Mouse (Mus musculus) megakaryocyte, embryonic 14.5 days (primary cell): Measurements from ENCODE around the gene Cacnb1. TPM values are rescaled to one million over a fixed set of nuclear protein-coding genes. Genes with fewer than 3 reads are reported as not detected.

Experiments used
- H3K27me3 ChIP-seq: replicated peaks from 2 replicates; pipeline ENCODE3; 2012; ENCODE audit warnings: inconsistent platforms
- H3K36me3 ChIP-seq: replicated peaks from 2 replicates; pipeline ENCODE3; 2012; ENCODE audit warnings: low read length, inconsistent platforms, mixed read lengths
- H3K4me1 ChIP-seq: 2 replicates; pipeline ENCODE4 v1.6.1; 2012; ENCODE audit warnings: inconsistent platforms
- H3K4me3 ChIP-seq: replicated peaks from 2 replicates; pipeline ENCODE3; 2012; ENCODE audit warnings: moderate library complexity, mild to moderate bottlenecking, inconsistent platforms
- H3K9me3 ChIP-seq: 2 replicates; pipeline ENCODE4 v1.6.1; 2012; ENCODE audit warnings: inconsistent platforms
- FLI1 ChIP-seq: IDR thresholded peaks from 2 replicates; pipeline ENCODE4 v1.6.1; 2012; ENCODE audit warnings: low read length, inconsistent platforms, mixed read lengths
- GATA1 ChIP-seq: IDR thresholded peaks from 3 replicates; pipeline ENCODE4 v1.6.1; 2012; ENCODE audit warnings: mixed read lengths, low read length, inconsistent platforms, borderline replicate concordance
- polyA plus RNA-seq: library from polyadenylated mRNA; stranded (reverse); fragments of >175 nt; gene quantifications from 2 replicates; pipeline ENCODE4 v1.2.3, GENCODE M21; 2012; ENCODE audit warnings: low replicate concordance; ENCODE audit not compliant: insufficient read depth

Cacnb1 gene
- polyA plus RNA-seq, 1 experiment = 2.8 TPM

DNA sequence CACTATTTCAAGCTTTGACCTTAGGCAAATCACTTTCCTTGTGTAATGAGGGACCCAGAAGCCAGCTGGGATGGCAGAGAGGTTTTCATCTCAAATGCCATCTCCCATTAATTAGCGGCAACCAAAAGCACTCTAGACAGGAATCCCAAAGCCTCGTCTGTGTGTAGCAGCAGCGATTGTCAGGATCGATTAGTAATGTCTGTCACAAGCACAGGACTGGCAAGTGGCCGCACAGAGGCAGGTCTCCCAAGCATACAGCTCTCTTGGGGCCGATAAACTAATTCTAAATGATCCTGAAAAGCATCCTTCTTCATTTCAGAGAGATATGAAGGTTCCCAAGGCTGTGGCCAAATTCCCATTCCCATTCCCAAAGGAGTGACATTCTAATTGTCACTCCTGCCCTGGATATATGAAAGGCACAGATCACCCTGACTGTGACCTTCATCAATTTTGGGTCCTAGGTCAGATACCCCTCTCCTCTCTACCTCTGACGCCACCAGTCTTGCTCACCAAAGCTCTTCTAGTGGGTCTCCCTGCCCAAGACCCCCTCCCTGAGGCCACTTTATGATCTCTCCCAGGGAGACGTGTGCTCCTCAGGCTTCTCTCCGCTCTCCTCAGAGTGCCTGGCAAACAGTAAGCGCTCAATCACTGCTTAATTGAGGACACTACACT is 42.9 kb downstream of the Cacnb1 start:
- Histone ChIP-seq H3K36me3 (no peaks in the 10 kb centered on the region), H3K27me3 (peaks cover 90% of the 10 kb centered on the region), H3K4me3 (no peak overlapping the region), H3K4me1 (peaks cover 12% of the 10 kb centered on the region), H3K9me3 (0 out of 2 replicates have a peak, but pooled peaks cover 2% of the 10 kb centered on the region)
- no peak for TF ChIP-seq FLI1
- TF ChIP-seq GATA1 = no peak

DNA sequence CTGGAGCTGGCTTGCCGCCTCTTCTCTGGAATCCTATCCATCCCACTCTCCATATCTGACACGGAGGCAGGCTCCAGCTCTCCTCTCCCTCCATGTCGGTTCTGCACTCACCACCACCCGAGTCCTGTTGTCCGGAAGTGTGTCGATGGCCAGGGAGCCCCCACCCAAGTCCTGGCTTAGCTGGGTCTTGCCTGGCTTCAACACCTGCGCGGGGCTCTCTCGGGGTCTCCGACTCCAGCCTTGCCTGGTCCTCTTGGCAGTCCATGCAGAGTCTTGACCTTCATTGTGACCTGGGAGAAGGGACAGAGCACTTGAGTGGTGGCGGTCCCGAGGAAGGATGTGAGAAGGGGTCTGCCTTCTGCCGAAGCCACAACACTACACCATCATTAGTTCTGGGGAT is 44.4 kb downstream of the Cacnb1 start:
- Histone ChIP-seq H3K27me3 (peaks cover 87% of the 10 kb centered on the region), H3K4me3 (no peak overlapping the region), H3K36me3 (no peaks in the 10 kb centered on the region), H3K9me3 (0 out of 2 replicates have a peak, but pooled peaks cover 4% of the 10 kb centered on the region), H3K4me1 (peaks cover 12% of the 10 kb centered on the region)
- TF ChIP-seq GATA1 = no peak
- TF ChIP-seq FLI1 = no peak

DNA sequence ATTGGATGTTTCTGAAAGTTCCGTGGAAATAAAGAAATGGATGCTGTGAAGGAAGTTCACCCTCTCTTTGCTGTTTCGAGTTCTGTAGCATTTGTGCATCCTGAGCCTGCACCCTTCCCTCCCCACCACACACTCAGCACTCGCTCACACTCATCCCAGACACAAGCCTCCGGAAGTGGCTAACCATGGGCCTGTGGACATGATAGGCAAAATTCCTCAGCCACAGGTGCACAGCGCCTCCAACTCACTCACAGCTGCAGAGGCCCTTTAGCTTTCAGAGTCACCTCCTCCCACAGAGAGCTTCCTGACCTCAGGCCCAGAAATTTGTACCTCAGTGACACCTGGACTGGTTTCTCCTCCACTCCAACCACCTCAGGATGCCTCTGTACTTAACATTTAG is 45.0 kb downstream of the Cacnb1 start:
- H3K4me3 ChIP-seq = no peak overlapping the region
- H3K9me3 ChIP-seq = 0 out of 2 replicates have a peak, but pooled peaks cover 4% of the 10 kb centered on the region
- H3K36me3 ChIP-seq = no peaks in the 10 kb centered on the region
- H3K4me1 ChIP-seq = peaks cover 12% of the 10 kb centered on the region
- TF ChIP-seq FLI1 = no peak
- H3K27me3 ChIP-seq = peaks cover 87% of the 10 kb centered on the region

DNA sequence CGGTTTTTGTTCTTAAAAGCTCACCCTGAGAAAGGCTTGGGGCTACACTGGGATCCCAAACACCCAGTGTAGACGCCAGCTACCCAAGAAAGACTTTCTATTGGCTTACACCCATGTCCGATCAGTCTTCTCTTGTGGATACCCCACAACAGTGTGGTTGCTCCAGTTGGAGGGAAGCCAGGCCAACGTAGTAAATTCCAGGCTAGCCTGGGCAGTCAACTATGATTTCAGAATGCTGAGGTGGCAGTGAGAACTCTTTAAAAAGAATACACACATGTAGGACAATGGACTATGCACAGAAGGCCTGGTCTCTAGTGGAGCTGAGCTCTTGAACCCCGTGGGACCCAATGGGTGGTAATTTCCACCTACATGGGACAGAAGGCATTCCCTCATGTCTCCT is 48.1 kb downstream of the Cacnb1 start:
- Histone ChIP-seq H3K27me3 (peaks cover 79% of the 10 kb centered on the region), H3K36me3 (no peaks in the 10 kb centered on the region), H3K9me3 (0 out of 2 replicates have a peak, but pooled peaks cover 4% of the 10 kb centered on the region), H3K4me3 (no peak overlapping the region), H3K4me1 (peaks cover 23% of the 10 kb centered on the region)
- TF ChIP-seq FLI1 (no peak), GATA1 (no peak)

DNA sequence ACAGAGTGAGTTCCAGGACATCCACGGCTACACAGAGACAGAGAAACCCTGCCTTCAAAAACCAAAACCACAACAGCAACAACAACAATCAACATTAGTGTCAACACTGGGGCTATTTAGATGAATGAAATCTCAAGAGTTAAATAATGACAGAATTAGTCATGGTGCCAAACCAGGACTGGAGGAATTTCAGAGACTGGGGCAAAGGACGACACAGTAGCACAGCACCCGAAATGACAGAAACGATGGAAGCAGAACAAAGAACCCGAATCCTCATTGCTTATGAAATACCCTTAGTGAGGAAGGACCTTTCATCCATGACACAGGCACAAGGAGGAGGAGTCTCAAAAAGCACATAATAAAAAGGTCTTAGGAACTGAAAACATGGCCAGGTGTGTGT is 48.7 kb downstream of the Cacnb1 start:
- Histone ChIP-seq H3K36me3 (no peaks in the 10 kb centered on the region), H3K4me3 (no peak overlapping the region), H3K4me1 (peaks cover 23% of the 10 kb centered on the region), H3K9me3 (0 out of 2 replicates have a peak, but pooled peaks cover 4% of the 10 kb centered on the region), H3K27me3 (peaks cover 77% of the 10 kb centered on the region)
- no peak for TF ChIP-seq FLI1
- no peak for TF ChIP-seq GATA1

DNA sequence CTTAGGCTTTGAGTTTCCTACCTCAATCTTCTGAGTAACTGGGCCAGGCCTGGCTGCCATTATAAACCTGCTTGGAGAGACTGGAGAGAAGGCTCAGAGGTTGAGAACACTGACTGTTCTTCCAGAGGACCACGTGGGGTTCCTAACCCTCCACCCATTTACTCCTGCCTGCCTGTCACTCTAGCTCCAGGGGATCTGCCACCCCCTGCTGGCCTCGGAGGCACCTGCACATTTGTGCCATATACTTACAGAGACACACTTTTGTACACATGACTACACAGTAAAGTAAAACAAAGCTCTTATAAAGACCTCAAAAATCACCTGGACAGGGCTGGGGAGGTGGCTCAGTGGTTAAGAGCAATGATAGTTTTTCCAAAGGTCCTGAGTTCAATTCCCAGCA is 50.4 kb downstream of the Cacnb1 start:
- Histone ChIP-seq H3K27me3 (peaks cover 76% of the 10 kb centered on the region), H3K4me1 (peaks cover 15% of the 10 kb centered on the region), H3K9me3 (0 out of 2 replicates have a peak, but pooled peaks cover 4% of the 10 kb centered on the region), H3K36me3 (no peaks in the 10 kb centered on the region), H3K4me3 (no peak overlapping the region)
- TF ChIP-seq GATA1 = no peak
- no peak for TF ChIP-seq FLI1

- Histone ChIP-seq H3K9me3 (0 out of 2 replicates have a peak, but pooled peaks cover 4% of the 10 kb centered on the region), H3K36me3 (no peaks in the 10 kb centered on the region), H3K4me3 (no peak overlapping the region), H3K4me1 (peaks cover 14% of the 10 kb centered on the region; the same call in 1 of the 2 replicates), H3K27me3 (peaks cover 77% of the 10 kb centered on the region)
- no peak for TF ChIP-seq FLI1
Measured at GRCm38 (mm10) chr11:97971232-97971631, 51.6 kb downstream of the Cacnb1 start.

DNA sequence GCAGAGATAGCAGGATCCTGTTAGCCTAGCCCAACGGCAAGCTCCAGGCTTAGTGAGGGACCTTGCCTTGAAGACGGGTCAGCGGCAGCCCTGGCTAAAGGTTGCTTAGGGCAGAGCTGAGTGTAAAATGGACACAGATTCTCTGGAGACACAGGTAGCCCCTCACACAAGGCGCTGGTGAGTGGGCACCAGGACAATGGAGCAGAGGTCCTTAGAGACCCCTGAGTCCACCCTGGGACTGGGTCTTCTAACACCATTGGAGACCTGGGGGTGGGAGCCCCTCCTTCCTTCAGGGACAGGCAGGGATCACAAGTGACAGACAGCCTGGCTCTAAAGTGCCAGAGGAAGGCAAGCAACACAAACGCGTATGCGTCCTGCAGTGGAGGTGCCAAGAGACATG is 52.1 kb downstream of the Cacnb1 start:
- peaks cover 14% of the 10 kb centered on the region; the same call in 1 of the 2 replicates for H3K4me1 ChIP-seq
- H3K36me3 ChIP-seq = no peaks in the 10 kb centered on the region
- 0 out of 2 replicates have a peak, but pooled peaks cover 4% of the 10 kb centered on the region for H3K9me3 ChIP-seq
- no peak for TF ChIP-seq FLI1
- TF ChIP-seq GATA1 = no peak
- no peak overlapping the region for H3K4me3 ChIP-seq
- peaks cover 72% of the 10 kb centered on the region for H3K27me3 ChIP-seq

DNA sequence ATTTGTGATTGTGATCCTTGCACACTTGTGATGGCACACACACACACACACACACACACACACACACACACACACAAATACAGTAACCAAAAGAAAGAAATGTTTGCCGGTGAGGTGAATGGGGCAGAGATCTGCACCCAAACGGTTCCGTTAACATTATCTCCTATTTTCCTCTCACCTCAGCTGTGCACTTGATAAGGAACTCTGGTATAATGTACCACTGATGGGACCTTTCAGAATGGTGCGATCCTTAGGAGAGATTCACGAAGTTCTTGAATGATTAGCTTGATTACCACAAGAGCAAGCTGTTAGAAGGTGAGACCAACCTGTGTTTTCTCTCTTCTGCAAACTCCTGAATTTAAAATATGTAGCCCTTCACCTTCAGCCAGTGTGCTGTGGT is 54.4 kb downstream of the Cacnb1 start:
- no peak for TF ChIP-seq FLI1
- TF ChIP-seq GATA1 = no peak
- Histone ChIP-seq H3K4me1 (peaks cover 14% of the 10 kb centered on the region; the same call in 1 of the 2 replicates), H3K9me3 (no peaks in the 10 kb centered on the region), H3K36me3 (no peaks in the 10 kb centered on the region), H3K4me3 (no peak overlapping the region), H3K27me3 (peaks cover 74% of the 10 kb centered on the region)

DNA sequence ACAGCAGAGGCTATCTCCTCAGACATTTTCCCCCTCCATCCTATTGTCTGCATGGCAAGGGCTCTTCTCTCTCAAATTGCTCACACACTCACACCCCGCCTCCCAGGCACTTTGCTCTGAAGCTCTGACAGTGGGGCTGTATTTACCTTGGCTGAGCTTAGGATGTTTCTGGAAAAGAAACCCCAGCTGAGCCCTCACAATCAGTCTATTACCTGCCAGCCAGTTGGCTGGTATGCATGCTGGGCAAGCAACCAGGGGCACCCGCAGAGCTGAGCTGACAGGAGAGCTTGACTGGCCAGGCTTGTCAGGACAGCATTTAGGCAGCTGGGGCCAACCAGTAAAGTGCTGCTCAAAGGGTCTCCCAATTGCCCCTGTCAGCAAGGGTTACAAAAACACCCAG is 55.7 kb downstream of the Cacnb1 start:
- Histone ChIP-seq H3K36me3 (no peaks in the 10 kb centered on the region), H3K4me3 (no peak overlapping the region), H3K9me3 (no peaks in the 10 kb centered on the region), H3K4me1 (peaks cover 14% of the 10 kb centered on the region; the same call in 1 of the 2 replicates), H3K27me3 (peaks cover 74% of the 10 kb centered on the region)
- TF ChIP-seq FLI1 = no peak
- no peak for TF ChIP-seq GATA1

GRCm38 (mm10) chr11:97960907-97961306 is 61.9 kb downstream of the Cacnb1 start:
- Histone ChIP-seq H3K4me3 (no peak overlapping the region), H3K4me1 (peaks cover 36% of the 10 kb centered on the region), H3K9me3 (no peaks in the 10 kb centered on the region), H3K27me3 (peaks cover 35% of the 10 kb centered on the region), H3K36me3 (no peaks in the 10 kb centered on the region)
- TF ChIP-seq GATA1 = no peak
- TF ChIP-seq FLI1 = no peak
